Mouse (Mus musculus) intestine, embryonic 14.5 days (tissue): ENCODE measurements around the gene Ap1b1. TPM values are rescaled to one million over a fixed set of nuclear protein-coding genes. Genes with fewer than 3 reads are reported as not detected.
"Not testable (repeated sequence)": the region's sequence is repeated elsewhere in the genome, so short reads cannot be mapped to it uniquely, and the experiment has no call there.

ENCODE experiments used
- ATAC-seq: fragments of 200-750 bp; cut with Nextera tagmentation; replicated peaks from 2 replicates; pipeline ENCODE4 v1.8.0; 2017; ENCODE audit warnings: low read depth, moderate number of reproducible peaks, moderate TSS enrichment, moderate library complexity; ENCODE audit not compliant: low FRiP score, low TSS enrichment
- DNase-seq: peaks from one replicate; pipeline ENCODE4 v3.0.0-alpha.2; 2018; ENCODE audit warnings: low spot score
- H3K27ac ChIP-seq: fragments of 300-500 bp; sonication (generic); 2 replicates; pipeline ENCODE4 v1.5.1; 2014; ENCODE audit warnings: low read depth, mild to moderate bottlenecking, control low read depth
- H3K27me3 ChIP-seq: fragments of 300-500 bp; sonication (generic); replicated peaks from 2 replicates; pipeline ENCODE4 v1.6.1; 2014; ENCODE audit warnings: low read length, control low read depth; ENCODE audit not compliant: control insufficient read depth, insufficient read depth
- H3K36me3 ChIP-seq: fragments of 300-500 bp; sonication (generic); 2 replicates; pipeline ENCODE4 v1.6.1; 2014; ENCODE audit warnings: low read length, control low read depth; ENCODE audit not compliant: control insufficient read depth, insufficient read depth
- H3K4me1 ChIP-seq: fragments of 300-500 bp; sonication (generic); replicated peaks from 2 replicates; pipeline ENCODE4 v1.6.1; 2014; ENCODE audit warnings: low read length, control low read depth, mixed read lengths; ENCODE audit not compliant: control insufficient read depth, insufficient read depth
- H3K4me2 ChIP-seq: fragments of 300-500 bp; sonication (generic); 2 replicates; pipeline ENCODE4 v1.6.1; 2014; ENCODE audit warnings: low read length
- H3K4me3 ChIP-seq: fragments of 300-500 bp; sonication (generic); 2 replicates; pipeline ENCODE4 v1.5.1; 2014; ENCODE audit warnings: low read depth, low read length, control low read depth, mixed read lengths
- H3K9ac ChIP-seq: fragments of 300-500 bp; sonication (generic); 2 replicates; pipeline ENCODE4 v1.6.1; 2014; ENCODE audit warnings: mild to moderate bottlenecking, low read length
- H3K9me3 ChIP-seq: fragments of 300-500 bp; sonication (generic); 2 replicates; pipeline ENCODE4 v1.6.1; 2016; ENCODE audit warnings: low read length, control low read depth; ENCODE audit not compliant: control insufficient read depth
- WGBS: fragments of 180-500 bp; shearing (Covaris S2); extraction: QIAGEN DNeasy Blood & Tissue Kit; methylation state at CpG from one replicate; pipeline ENCODE4 v1.1.7; 2014; 5-methylcytosine and 5-hydroxymethylcytosine counted together
- polyA plus RNA-seq: library from polyadenylated mRNA; unstranded; fragments of >200 nt; fragmentation: Nextera tagmentation; extraction: Ambion mirVana; gene quantifications from 2 replicates; pipeline ENCODE4 v1.2.1, GENCODE M21; 2014

Ap1b1 gene
- polyA plus RNA-seq, 1 experiment from 2014 or later = 58.9 TPM

GRCm38 (mm10) chr11:5064282-5065055 lies 77.8 kb downstream of the Ap1b1 start:
- Histone ChIP-seq H3K9me3 (no peaks in the 10 kb centered on the region), H3K36me3 (peaks cover 19% of the 10 kb centered on the region), H3K27ac (no peak overlapping the region)

GRCm38 (mm10) chr11:5065056-5065821 lies 78.6 kb downstream of the Ap1b1 start, which contains the start of gene Gas2l1:
Gene Gas2l1 (minus strand): TSS chr11:5065327.
- WGBS = under 1% methylated on average over 42 of the region's 50 CpGs
- H3K27me3 ChIP-seq = peaks cover 35% of the 10 kb centered on the region
- H3K4me3 ChIP-seq = peak within 1 kb of the TSS; percentile 56
- peak within 1 kb of the TSS; percentile 49; the same call in 1 of the 2 replicates for H3K27ac ChIP-seq
- H3K36me3 ChIP-seq = peaks cover 25% of the 10 kb centered on the region
- DNase-seq (peak; percentile 96), ATAC-seq (peak; percentile 76)
- H3K9ac ChIP-seq = peak within 1 kb of the TSS; percentile 63
- H3K9me3 ChIP-seq = no peaks in the 10 kb centered on the region
- H3K4me2 ChIP-seq = peak within 1 kb of the TSS; percentile 93
- H3K4me1 ChIP-seq = peaks cover 22% of the 10 kb centered on the region

More at GRCm38 (mm10) chr11:5064282-5065055, 77.8 kb downstream of the Ap1b1 start:
- WGBS = 13% methylated on average over 38 of the region's 38 CpGs
- Histone ChIP-seq H3K4me3 (peak overlapping the region; percentile 56), H3K4me2 (peak overlapping the region; percentile 93), H3K4me1 (peaks cover 22% of the 10 kb centered on the region), H3K9ac (peak overlapping the region; percentile 63), H3K27me3 (peaks cover 42% of the 10 kb centered on the region)
- DNase-seq (peak; percentile 69), ATAC-seq (no peak)

- Histone ChIP-seq H3K27me3 (peaks cover 20% of the 10 kb centered on the region; the same call in 1 of the 2 replicates), H3K4me1 (peaks cover 14% of the 10 kb centered on the region), H3K9ac (no peak overlapping the region), H3K4me2 (no peak overlapping the region), H3K9me3 (no peaks in the 10 kb centered on the region), H3K36me3 (peaks cover 43% of the 10 kb centered on the region), H3K27ac (no peak overlapping the region), H3K4me3 (no peak overlapping the region)
- ATAC-seq (no peak), DNase-seq (no peak)
Observed at GRCm38 (mm10) chr11:5067063-5067462, 80.4 kb downstream of the Ap1b1 start.

- Histone ChIP-seq H3K9ac (no peak overlapping the region), H3K4me1 (peaks cover 6% of the 10 kb centered on the region; the same call in 1 of the 2 replicates), H3K9me3 (no peaks in the 10 kb centered on the region), H3K27ac (no peak overlapping the region), H3K4me2 (no peak overlapping the region), H3K4me3 (no peak overlapping the region), H3K36me3 (peaks cover 56% of the 10 kb centered on the region), H3K27me3 (peaks cover 7% of the 10 kb centered on the region; the same call in 1 of the 2 replicates)
- no peak for ATAC-seq
- no peak for DNase-seq
- 81% methylated on average over 9 of the region's 9 CpGs for WGBS
Observed at GRCm38 (mm10) chr11:5068126-5068971, 81.7 kb downstream of the Ap1b1 start.

GRCm38 (mm10) chr11:5074882-5075281 lies 88.3 kb downstream of the Ap1b1 start:
- no peaks in the 10 kb centered on the region for H3K4me1 ChIP-seq
- H3K27me3 ChIP-seq = no peaks in the 10 kb centered on the region
- H3K4me3 ChIP-seq = no peak overlapping the region
- H3K36me3 ChIP-seq = peaks cover 86% of the 10 kb centered on the region
- no peak for DNase-seq
- no peak overlapping the region for H3K9ac ChIP-seq
- H3K4me2 ChIP-seq = no peak overlapping the region
- 76% methylated on average over 4 of the region's 4 CpGs for WGBS
- no peaks in the 10 kb centered on the region for H3K9me3 ChIP-seq
- no peak overlapping the region for H3K27ac ChIP-seq
- ATAC-seq = 0 out of 2 replicates have a peak, but pooled peaks have one; percentile 16

- H3K4me3 ChIP-seq = no peak overlapping the region
- no peak overlapping the region for H3K27ac ChIP-seq
- H3K4me1 ChIP-seq = no peaks in the 10 kb centered on the region
- no peak for ATAC-seq
- no peak for DNase-seq
- no peak overlapping the region for H3K9ac ChIP-seq
- peaks cover 86% of the 10 kb centered on the region for H3K36me3 ChIP-seq
- no peak overlapping the region for H3K4me2 ChIP-seq
- H3K9me3 ChIP-seq = no peaks in the 10 kb centered on the region
- no peaks in the 10 kb centered on the region for H3K27me3 ChIP-seq
Observed at GRCm38 (mm10) chr11:5075760-5076159, 89.1 kb downstream of the Ap1b1 start.

- ATAC-seq, H3K27ac ChIP-seq, H3K4me1 ChIP-seq, H3K27me3 ChIP-seq, H3K9me3 ChIP-seq, H3K4me3 ChIP-seq, DNase-seq, H3K9ac ChIP-seq, H3K4me2 ChIP-seq: not testable (repeated sequence)
- H3K36me3 ChIP-seq = peaks cover 83% of the 10 kb centered on the region
- 78% methylated on average over 4 of the region's 5 CpGs for WGBS
Observed at GRCm38 (mm10) chr11:5076843-5077242, 90.2 kb downstream of the Ap1b1 start.

- H3K4me2 ChIP-seq = no peak overlapping the region
- H3K27me3 ChIP-seq = no peaks in the 10 kb centered on the region
- no peak for DNase-seq
- no peak overlapping the region for H3K9ac ChIP-seq
- no peak for ATAC-seq
- H3K36me3 ChIP-seq = peaks cover 95% of the 10 kb centered on the region
- 95% methylated on average over 1 of the region's 1 CpGs for WGBS
- no peak overlapping the region for H3K27ac ChIP-seq
- no peak overlapping the region for H3K4me3 ChIP-seq
- no peaks in the 10 kb centered on the region for H3K9me3 ChIP-seq
- no peaks in the 10 kb centered on the region; the same call in 1 of the 2 replicates for H3K4me1 ChIP-seq
Observed at GRCm38 (mm10) chr11:5089147-5089546, 102.5 kb downstream of the Ap1b1 start.
